ENCODE assay signal across 26 mouse cellular contexts in the genomic region with DNA sequence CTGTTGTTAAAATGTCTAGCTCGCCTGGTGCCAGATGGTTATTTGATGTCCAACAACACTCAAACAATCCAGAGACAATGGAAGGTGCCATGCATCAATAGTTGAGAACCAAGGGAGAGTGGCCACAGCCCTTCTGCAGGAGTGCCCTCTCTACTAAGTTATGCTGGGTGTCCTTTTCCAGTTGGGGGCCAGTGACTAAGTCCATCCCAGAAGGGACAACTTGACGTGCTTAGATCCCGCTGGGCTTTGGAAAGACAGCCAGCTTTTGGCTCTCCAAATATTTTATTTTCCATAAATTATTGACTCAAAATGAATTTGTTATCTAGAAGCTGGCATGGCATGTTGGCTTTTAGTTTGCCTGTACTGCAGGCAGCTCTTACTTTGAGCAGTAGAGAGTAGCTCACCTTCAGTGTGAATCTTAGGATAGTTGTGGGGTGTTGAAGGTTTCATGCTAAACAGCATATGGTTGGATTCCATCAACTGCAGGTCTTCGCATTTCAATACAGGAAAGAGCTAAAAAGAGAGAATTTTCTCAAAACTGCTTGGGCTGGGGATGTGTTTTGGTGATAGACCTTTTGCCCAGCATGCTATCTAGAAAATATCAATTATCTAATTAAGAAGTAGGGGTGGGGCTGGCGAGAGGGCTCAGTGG.
A peak's percentile ranks its signal among the peaks of the same experiment; 100 is the strongest.
DNase-seq lines count a peak whose midpoint lies in the region; ATAC-seq and TF ChIP-seq lines count a peak whose summit lies in the region.
"Had no signal": no experiment of that assay in that cellular context is flagged by ENCODE, and none has a peak within 500 bp of the region (broad histone marks: within the 10 kb centered on the region; RNA-seq: fewer than 3 reads in every experiment).

No protein-coding gene starts in this region.

- H3K36me3 ChIP-seq in kidney, embryonic 16.5 days (ENCODE audit: insufficient read depth, low read length), result no peaks in the 10 kb centered on the region
- H3K36me3 ChIP-seq in kidney, adult 2 months (ENCODE audit: control insufficient read depth, insufficient read depth, low read length), result no peaks in the 10 kb centered on the region
- no peaks in the 10 kb centered on the region for H3K36me3 ChIP-seq in hindbrain, embryonic 12.5 days
- H3K36me3 ChIP-seq: embryonic facial prominence, embryonic 13.5 days; embryonic facial prominence, embryonic 15.5 days; forebrain, embryonic 10.5 days; forebrain, embryonic 12.5 days; G1E had no signal

- DNase-seq in kidney, adult 2 months, result no peak
- DNase-seq in 3T3-L1 (ENCODE audit: low read depth, low spot score), result peak; percentile 92
- peak; percentile 62 for DNase-seq in Muller cell, postnatal 12 days (ENCODE audit: inconsistent ontology term)
- DNase-seq: adrenal gland, adult 2 months; adrenal gland, postnatal 10 days; adrenal gland, postnatal 25 days; B cell, adult 2 months; cerebellum, adult 11 months; cerebellum, adult 18-20 months; cerebellum, adult 8-10 months; cerebellum, adult 9-11 months; cerebellum, postnatal 14 days; cerebellum, postnatal 36 days; embryo, embryonic 11 days had no signal

- no peak overlapping the region for H3K27ac ChIP-seq in kidney, embryonic 16.5 days (ENCODE audit: low read length)
- H3K27ac ChIP-seq in kidney, adult 2 months (ENCODE audit: insufficient read depth, low read depth, low read length), result no peak overlapping the region
- H3K27ac ChIP-seq in hindbrain, embryonic 12.5 days, result no peak overlapping the region
- H3K27ac ChIP-seq: embryonic facial prominence, embryonic 13.5 days; embryonic facial prominence, embryonic 15.5 days; forebrain, embryonic 10.5 days; forebrain, embryonic 12.5 days had no signal

- no peaks in the 10 kb centered on the region for H3K4me1 ChIP-seq in kidney, embryonic 16.5 days (ENCODE audit: insufficient read depth, low read length)
- no peaks in the 10 kb centered on the region for H3K4me1 ChIP-seq in kidney, adult 2 months (ENCODE audit: control insufficient read depth, insufficient read depth, low read length)
- H3K4me1 ChIP-seq in hindbrain, embryonic 12.5 days, result no peaks in the 10 kb centered on the region
- H3K4me1 ChIP-seq: embryonic facial prominence, embryonic 13.5 days; embryonic facial prominence, embryonic 15.5 days; forebrain, embryonic 12.5 days had no signal

- TF ChIP-seq POLR2A in kidney, adult 2 months (IDR thresholded peaks at IDR 0.05; ENCODE audit: low read depth, low read length), result no peak

- WGBS in kidney, embryonic 16.5 days, result 70% methylated on average over 5 of the region's 5 CpGs
- 79% methylated on average over 5 of the region's 5 CpGs for WGBS in kidney, adult 2 months
- WGBS in hindbrain, embryonic 12.5 days, result 83% methylated on average over 5 of the region's 5 CpGs

- H3K4me2 ChIP-seq in kidney, embryonic 16.5 days (replicated peaks; ENCODE audit: low read depth, low read length), result no peak overlapping the region
- H3K4me2 ChIP-seq in hindbrain, embryonic 12.5 days (replicated peaks), result no peak overlapping the region
- H3K4me2 ChIP-seq: embryonic facial prominence, embryonic 13.5 days; embryonic facial prominence, embryonic 15.5 days; forebrain, embryonic 12.5 days had no signal

- no peak overlapping the region for H3K9ac ChIP-seq in kidney, embryonic 16.5 days (replicated peaks; ENCODE audit: low read length)
- no peak overlapping the region for H3K9ac ChIP-seq in hindbrain, embryonic 12.5 days
- H3K9ac ChIP-seq: embryonic facial prominence, embryonic 13.5 days; embryonic facial prominence, embryonic 15.5 days; forebrain, embryonic 12.5 days had no signal

- 0 out of 2 replicates have a peak, but pooled peaks have one; percentile 23 for ATAC-seq in kidney, embryonic 16.5 days (ENCODE audit: low FRiP score, low TSS enrichment)
- no peak for ATAC-seq in hindbrain, embryonic 12.5 days (ENCODE audit: low FRiP score)
- ATAC-seq: CD4-positive, CD25-positive, alpha-beta regulatory T cell, adult 4 months; forebrain, embryonic 14.5 days; forebrain, embryonic 16.5 days had no signal

- TF ChIP-seq CTCF in kidney, adult 2 months (conservative IDR thresholded peaks at IDR 0.05; ENCODE audit: insufficient read depth, insufficient read length, low read depth, low read length), result no peak

- no peaks in the 10 kb centered on the region for H3K9me3 ChIP-seq in kidney, embryonic 16.5 days (ENCODE audit: low read length)
- no peaks in the 10 kb centered on the region for H3K9me3 ChIP-seq in hindbrain, embryonic 12.5 days (replicated peaks)
- H3K9me3 ChIP-seq: embryonic facial prominence, embryonic 13.5 days; embryonic facial prominence, embryonic 15.5 days; forebrain, embryonic 10.5 days; forebrain, embryonic 12.5 days; G1E had no signal

- no peaks in the 10 kb centered on the region for H3K27me3 ChIP-seq in kidney, embryonic 16.5 days (ENCODE audit: insufficient read depth, low read length)
- H3K27me3 ChIP-seq in kidney, adult 2 months (replicated peaks; ENCODE audit: control insufficient read depth, insufficient read depth, low read length), result no peaks in the 10 kb centered on the region
- peaks cover 3% of the 10 kb centered on the region; the same call in 1 of the 2 replicates for H3K27me3 ChIP-seq in hindbrain, embryonic 12.5 days
- H3K27me3 ChIP-seq: CH12.LX; embryonic facial prominence, embryonic 13.5 days; embryonic facial prominence, embryonic 15.5 days had no signal

- H3K4me3 ChIP-seq in kidney, embryonic 16.5 days (ENCODE audit: low read length), result no peak overlapping the region
- H3K4me3 ChIP-seq in kidney, adult 2 months (ENCODE audit: insufficient read depth, low read depth, low read length), result no peak overlapping the region
- H3K4me3 ChIP-seq in hindbrain, embryonic 12.5 days, result no peak overlapping the region
- H3K4me3 ChIP-seq: embryonic facial prominence, embryonic 13.5 days; embryonic facial prominence, embryonic 15.5 days; erythroblast, embryonic 14.5 days; forebrain, embryonic 10.5 days; forebrain, embryonic 12.5 days had no signal
